Mouse (Mus musculus): ENCODE data around the gene Slc25a14.

DNA sequence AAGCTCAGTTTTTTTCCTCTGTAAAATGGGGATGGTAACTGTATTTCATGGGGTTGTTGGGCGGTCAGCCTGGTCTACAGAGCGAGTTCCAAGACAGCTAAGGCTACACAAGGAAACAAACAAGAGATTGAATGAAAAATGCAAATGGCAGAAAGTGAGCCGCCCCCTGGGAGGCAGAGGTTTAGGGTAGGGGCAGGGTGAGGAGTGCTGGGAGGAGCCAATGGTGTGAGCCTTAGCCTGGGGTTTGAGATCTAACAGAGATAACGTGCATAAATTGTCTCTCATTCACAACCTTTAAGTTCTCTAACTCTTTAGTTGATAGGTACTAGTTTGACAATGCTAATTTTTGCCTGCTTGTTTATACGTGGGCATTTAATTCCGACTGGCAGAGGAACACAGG lies 71.2 kb downstream of the Slc25a14 start:
- peak; percentile 43; the same call in 1 of the 2 replicates for TF ChIP-seq POLR2A (IDR thresholded peaks at IDR 0.05; ENCODE audit: low read depth, low read length)
- TF ChIP-seq CTCF (IDR thresholded peaks at IDR 0.05; ENCODE audit: borderline replicate concordance, insufficient read depth, low read length) = no peak

Data from embryonic fibroblast, embryonic 13.5 days (primary cell).